Mouse (Mus musculus) erythroblast, embryonic 14.5 days (primary cell): ENCODE data around the gene Nudt16l1.
A peak's percentile ranks its signal among the peaks of the same experiment; 100 is the strongest.

Experiments used
- GATA1 ChIP-seq: IDR thresholded peaks from 2 replicates; pipeline ENCODE4 v1.6.1; 2012; ENCODE audit warnings: low read length, inconsistent platforms, mixed read lengths
- TAL1 ChIP-seq: IDR thresholded peaks from 3 replicates; pipeline ENCODE4 v1.6.1; 2012; ENCODE audit warnings: low read length, inconsistent platforms, mixed read lengths

DNA sequence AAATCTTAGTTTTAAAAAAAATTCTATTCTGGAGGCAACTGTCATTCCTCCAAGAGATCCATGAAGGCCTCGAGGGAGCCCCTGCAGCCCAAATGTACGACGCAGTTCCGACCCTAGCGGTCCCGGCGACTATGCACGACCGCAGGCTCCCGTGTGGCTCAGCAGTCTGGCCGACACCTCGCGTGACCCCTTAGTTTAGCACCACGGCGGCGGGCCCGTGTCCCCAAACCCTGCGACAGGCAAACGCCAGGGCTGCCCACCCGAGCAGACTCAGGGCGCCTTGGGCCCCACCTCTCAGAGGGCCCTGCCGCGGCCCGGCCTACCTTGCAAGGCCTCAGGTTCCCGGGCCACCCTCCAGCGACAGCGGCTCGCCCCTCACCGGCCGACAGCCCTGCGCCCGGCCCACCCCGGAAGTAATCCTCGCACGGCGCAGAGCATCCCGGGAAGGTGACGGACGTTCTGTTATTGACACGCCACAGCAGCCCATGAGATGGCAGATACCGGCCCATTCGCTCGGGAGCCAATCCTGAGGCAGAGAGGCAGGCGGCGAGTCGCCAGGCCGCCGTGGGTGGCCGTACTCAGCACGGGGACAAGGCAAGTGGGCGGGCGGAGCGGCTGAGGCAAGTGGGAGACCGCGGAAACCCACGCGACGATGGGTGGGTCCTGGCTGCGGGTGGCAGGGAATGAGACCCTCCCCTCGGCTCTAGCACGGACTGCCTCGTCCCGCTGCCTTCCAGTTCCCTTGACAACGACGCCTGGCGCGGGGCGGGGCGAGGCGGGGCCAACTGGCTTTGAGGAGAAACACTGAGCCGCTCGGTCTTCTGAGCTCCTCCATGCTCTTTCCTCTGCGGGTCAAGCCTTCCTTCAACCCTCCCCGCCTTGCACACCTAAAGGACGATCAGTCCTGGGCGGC, 25.5 kb downstream of the Nudt16l1 start, which contains the start of gene Anks3:
- TF ChIP-seq GATA1 (peak; percentile 56), TAL1 (no peak)
